Mouse (Mus musculus) kidney, embryonic 16.5 days (tissue): ENCODE results near the gene Slc25a3. TPM values are rescaled to one million over a fixed set of nuclear protein-coding genes. Genes with fewer than 3 reads are reported as not detected.
A peak's percentile ranks its signal among the peaks of the same experiment; 100 is the strongest.

Experiments
- ATAC-seq: fragments of 200-750 bp; cut with Nextera tagmentation; 2 replicates; pipeline ENCODE4 v1.8.0; 2017; ENCODE audit warnings: moderate TSS enrichment; ENCODE audit not compliant: low FRiP score, low TSS enrichment
- H3K27ac ChIP-seq: fragments of 300-500 bp; sonication (generic); 2 replicates; pipeline ENCODE4 v1.5.1; 2014; ENCODE audit warnings: low read length
- H3K27me3 ChIP-seq: fragments of 300-500 bp; sonication (generic); 2 replicates; pipeline ENCODE4 v1.6.1; 2014; ENCODE audit warnings: low read length, control low read depth, mixed read lengths; ENCODE audit not compliant: insufficient read depth
- H3K36me3 ChIP-seq: fragments of 300-500 bp; sonication (generic); 2 replicates; pipeline ENCODE4 v1.6.1; 2014; ENCODE audit warnings: low read length, control low read depth, mixed read lengths; ENCODE audit not compliant: insufficient read depth
- H3K4me1 ChIP-seq: fragments of 300-500 bp; sonication (generic); 2 replicates; pipeline ENCODE4 v1.6.1; 2014; ENCODE audit warnings: low read length, control low read depth, mixed read lengths; ENCODE audit not compliant: insufficient read depth
- H3K4me2 ChIP-seq: fragments of 300-500 bp; sonication (generic); replicated peaks from 2 replicates; pipeline ENCODE4 v1.6.1; 2014; ENCODE audit warnings: low read depth, low read length
- H3K4me3 ChIP-seq: fragments of 300-500 bp; sonication (generic); 2 replicates; pipeline ENCODE4 v1.5.1; 2014; ENCODE audit warnings: mild to moderate bottlenecking, low read length
- H3K9ac ChIP-seq: fragments of 300-500 bp; sonication (generic); replicated peaks from 2 replicates; pipeline ENCODE4 v1.6.1; 2014; ENCODE audit warnings: low read length
- H3K9me3 ChIP-seq: fragments of 300-500 bp; sonication (generic); 2 replicates; pipeline ENCODE4 v1.6.1; 2016; ENCODE audit warnings: low read length, control low read depth
- WGBS: fragments of 180-500 bp; shearing (Covaris S2); extraction: QIAGEN DNeasy Blood & Tissue Kit; methylation state at CpG from one replicate; pipeline ENCODE4 v1.1.7; 2014; 5-methylcytosine and 5-hydroxymethylcytosine counted together
- polyA plus RNA-seq: library from polyadenylated mRNA; unstranded; fragments of >200 nt; fragmentation: Nextera tagmentation; extraction: Ambion mirVana; gene quantifications from 2 replicates; pipeline ENCODE4 v1.2.1, GENCODE M21; 2015

Gene Slc25a3
- polyA plus RNA-seq, 1 experiment from 2014 or later: 673 TPM

DNA sequence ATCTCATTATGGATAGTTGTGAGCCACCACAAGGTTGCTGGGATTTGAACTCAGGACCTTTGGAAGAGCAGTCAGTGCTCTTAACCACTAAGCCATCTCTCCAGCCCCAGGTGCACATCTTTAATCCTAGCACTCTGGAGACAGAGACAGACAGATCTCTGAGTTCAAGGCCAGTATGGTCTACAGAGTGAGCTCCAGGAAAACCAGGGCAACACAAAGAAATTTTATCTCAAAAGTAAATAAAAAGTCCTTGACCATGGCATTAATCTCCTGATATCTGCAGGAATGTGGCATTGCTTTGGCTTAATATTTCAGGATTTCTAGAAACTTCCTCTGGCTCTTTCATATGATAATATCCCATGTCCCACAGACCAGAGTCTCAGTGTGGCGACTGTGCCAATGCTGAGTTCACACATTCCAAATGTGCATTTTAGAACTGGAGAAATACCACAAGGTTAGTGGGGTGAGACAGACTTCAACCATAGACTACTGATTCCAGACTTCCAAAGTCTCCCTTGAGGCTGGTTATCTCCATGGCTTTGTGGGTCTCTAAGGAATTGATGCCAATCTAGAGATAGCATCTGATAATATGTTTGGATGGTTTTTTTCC lies 4.8 kb upstream of the Slc25a3 start:
- no peaks in the 10 kb centered on the region for H3K36me3 ChIP-seq
- no peak overlapping the region for H3K27ac ChIP-seq
- no peak overlapping the region for H3K4me3 ChIP-seq
- no peak overlapping the region for H3K9ac ChIP-seq
- no peaks in the 10 kb centered on the region for H3K9me3 ChIP-seq
- WGBS: 32% methylated on average over 1 of the region's 1 CpGs
- no peak for ATAC-seq
- peaks cover 9% of the 10 kb centered on the region for H3K4me1 ChIP-seq
- no peaks in the 10 kb centered on the region for H3K27me3 ChIP-seq
- H3K4me2 ChIP-seq: no peak overlapping the region

DNA sequence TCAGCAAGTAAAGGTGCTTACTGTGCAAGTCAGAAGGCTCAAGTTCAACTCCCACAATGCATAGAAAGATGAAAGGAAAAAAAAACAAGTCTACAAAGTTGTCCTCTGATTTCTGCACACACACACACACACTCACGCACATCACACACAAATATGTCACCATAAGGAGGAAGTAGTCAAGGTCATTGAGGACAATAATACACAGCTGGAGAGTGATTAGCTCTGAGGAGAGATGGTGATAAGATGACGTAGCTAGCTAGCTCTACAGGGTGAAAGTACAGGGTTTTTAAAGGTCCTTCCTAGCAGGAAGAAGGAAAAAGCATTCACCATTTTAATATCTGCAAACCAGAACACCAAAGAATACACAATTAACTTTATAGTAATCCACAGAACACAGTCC lies 3.5 kb upstream of the Slc25a3 start:
- no peak overlapping the region for H3K4me3 ChIP-seq
- H3K4me2 ChIP-seq: no peak overlapping the region
- H3K36me3 ChIP-seq: no peaks in the 10 kb centered on the region
- H3K9ac ChIP-seq: no peak overlapping the region
- WGBS: 58% methylated on average over 2 of the region's 2 CpGs
- H3K4me1 ChIP-seq: peaks cover 12% of the 10 kb centered on the region
- no peak for ATAC-seq
- no peaks in the 10 kb centered on the region for H3K27me3 ChIP-seq
- no peak overlapping the region for H3K27ac ChIP-seq
- no peaks in the 10 kb centered on the region for H3K9me3 ChIP-seq

DNA sequence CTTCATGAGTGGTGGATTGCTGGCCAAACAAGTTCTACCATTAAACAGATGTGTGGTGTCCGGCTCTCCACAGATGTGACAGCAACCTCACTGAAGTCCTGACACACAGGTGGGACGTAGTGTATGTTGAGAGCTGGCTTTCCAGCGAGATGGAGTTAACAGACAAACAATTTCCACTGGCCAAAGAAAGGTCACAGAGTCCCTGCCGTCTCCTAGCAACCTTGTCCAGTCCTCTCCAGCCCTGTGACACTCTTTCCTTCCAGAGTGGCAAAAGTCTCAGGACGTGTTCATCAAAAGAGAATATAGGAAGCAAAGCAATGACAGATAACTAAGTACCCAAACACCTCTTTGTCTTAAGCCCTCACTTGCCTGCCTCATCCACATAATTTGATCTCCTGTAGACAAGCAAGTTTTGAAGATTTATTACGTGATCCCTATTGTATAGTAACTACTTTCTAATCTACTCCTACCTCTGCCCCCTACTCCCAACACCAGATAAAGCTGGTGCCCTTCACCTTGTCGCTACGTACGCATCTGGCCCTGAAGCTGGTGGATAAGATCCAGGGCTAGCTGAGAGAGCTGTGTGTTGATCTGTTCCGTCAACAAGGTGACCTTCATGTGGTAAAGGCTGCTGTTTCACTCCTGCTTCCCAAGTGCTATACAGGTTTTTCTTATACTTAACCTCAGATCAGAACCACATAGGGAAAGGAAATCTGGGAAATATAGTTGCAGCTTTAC lies 2.9 kb upstream of the Slc25a3 start:
- no peaks in the 10 kb centered on the region for H3K27me3 ChIP-seq
- peaks cover 18% of the 10 kb centered on the region for H3K4me1 ChIP-seq
- ATAC-seq: no peak
- H3K36me3 ChIP-seq: peaks cover 3% of the 10 kb centered on the region
- no peak overlapping the region for H3K4me2 ChIP-seq
- H3K9ac ChIP-seq: no peak overlapping the region
- WGBS: 59% methylated on average over 10 of the region's 10 CpGs
- no peaks in the 10 kb centered on the region for H3K9me3 ChIP-seq
- 0 out of 2 replicates have a peak overlapping the region, but pooled peaks have one; percentile 13 for H3K27ac ChIP-seq
- no peak overlapping the region for H3K4me3 ChIP-seq

DNA sequence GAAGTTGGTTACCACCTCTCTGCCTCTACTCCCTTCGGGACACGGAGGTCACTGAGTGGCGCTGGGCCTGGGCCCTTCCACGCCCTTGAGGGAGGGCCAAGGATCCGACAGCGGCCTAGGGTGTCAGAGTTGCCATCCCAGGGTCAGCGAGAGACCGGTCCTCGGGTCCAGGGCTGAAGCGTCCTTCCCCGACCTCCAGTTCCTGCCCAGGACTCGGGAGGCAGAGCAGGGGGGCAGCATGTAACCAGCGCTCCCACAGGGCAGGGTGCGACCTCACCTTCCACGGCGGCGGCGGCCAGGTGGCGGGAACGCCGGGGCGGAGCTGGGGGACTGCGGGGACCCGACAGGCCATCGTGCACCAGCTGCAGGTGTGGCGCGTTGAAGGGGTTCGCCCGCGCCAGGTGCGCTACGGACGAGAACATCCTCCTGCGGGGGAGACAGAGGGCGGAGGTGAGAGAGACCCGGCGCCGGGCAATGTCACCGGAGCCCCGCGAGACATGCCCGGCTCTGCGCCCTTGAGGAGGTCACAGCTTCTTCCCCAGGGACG lies 505 bp downstream of the Slc25a3 start:
- H3K27ac ChIP-seq: peak overlapping the region; percentile 93
- ATAC-seq: peak; percentile 62
- peak overlapping the region; percentile 97 for H3K9ac ChIP-seq
- peaks cover 28% of the 10 kb centered on the region for H3K4me1 ChIP-seq
- H3K4me3 ChIP-seq: peak overlapping the region; percentile 95
- no peaks in the 10 kb centered on the region for H3K27me3 ChIP-seq
- 1% methylated on average over 41 of the region's 44 CpGs for WGBS
- H3K4me2 ChIP-seq: peak overlapping the region; percentile 56
- H3K36me3 ChIP-seq: peaks cover 32% of the 10 kb centered on the region
- H3K9me3 ChIP-seq: no peaks in the 10 kb centered on the region

DNA sequence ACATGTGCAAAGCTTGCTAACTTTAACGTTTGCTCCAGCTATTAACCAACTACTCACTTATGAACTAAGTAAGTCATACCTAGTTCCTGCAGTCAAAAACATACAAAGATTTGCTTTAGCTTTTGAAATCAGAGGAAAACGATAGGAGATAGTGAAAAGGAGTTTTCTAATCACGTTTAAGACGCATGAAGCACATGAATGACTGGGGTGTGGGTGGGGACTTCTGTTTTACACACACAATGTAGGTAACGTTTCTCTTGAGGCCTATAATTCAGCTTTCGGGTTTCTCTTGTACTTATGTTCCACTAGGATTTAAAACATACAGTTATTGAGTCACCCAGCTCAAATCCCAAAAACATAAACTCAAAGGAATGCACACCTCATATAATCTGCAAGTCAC lies 1.2 kb downstream of the Slc25a3 start:
- peak overlapping the region; percentile 97 for H3K9ac ChIP-seq
- no peaks in the 10 kb centered on the region for H3K27me3 ChIP-seq
- peaks cover 39% of the 10 kb centered on the region for H3K36me3 ChIP-seq
- 24% methylated on average over 6 of the region's 6 CpGs for WGBS
- no peak for ATAC-seq
- H3K4me1 ChIP-seq: peaks cover 28% of the 10 kb centered on the region
- H3K4me2 ChIP-seq: peak overlapping the region; percentile 56
- no peaks in the 10 kb centered on the region for H3K9me3 ChIP-seq
- H3K27ac ChIP-seq: peak overlapping the region; percentile 93; the same call in 1 of the 2 replicates
- peak overlapping the region; percentile 95 for H3K4me3 ChIP-seq

DNA sequence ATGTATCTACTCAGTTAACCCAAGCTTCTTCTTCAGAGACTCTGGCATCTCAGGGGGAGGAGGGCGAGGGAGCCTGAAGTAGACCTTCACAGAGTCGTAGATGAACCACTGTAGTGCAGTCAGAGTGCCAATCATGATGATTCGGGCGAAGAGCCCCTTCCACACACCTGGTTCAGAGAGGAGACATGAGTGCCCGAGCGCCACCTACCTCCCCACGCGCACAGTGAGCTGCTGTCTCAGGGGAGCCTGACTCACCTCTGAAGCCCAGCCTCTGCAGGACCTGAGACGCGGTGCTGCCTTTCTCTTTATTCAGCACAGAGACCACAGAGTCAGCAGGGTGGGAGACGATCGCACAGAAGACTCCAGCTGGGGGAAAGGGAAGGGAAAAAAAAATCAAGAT lies 6.9 kb downstream of the Slc25a3 start:
- Histone ChIP-seq H3K27me3 (no peaks in the 10 kb centered on the region), H3K36me3 (peaks cover 86% of the 10 kb centered on the region), H3K9ac (no peak overlapping the region), H3K9me3 (peaks cover 8% of the 10 kb centered on the region; the same call in 1 of the 2 replicates), H3K27ac (no peak overlapping the region), H3K4me2 (no peak overlapping the region), H3K4me1 (peaks cover 11% of the 10 kb centered on the region), H3K4me3 (no peak overlapping the region)
- no peak for ATAC-seq
- 96% methylated on average over 12 of the region's 12 CpGs for WGBS

DNA sequence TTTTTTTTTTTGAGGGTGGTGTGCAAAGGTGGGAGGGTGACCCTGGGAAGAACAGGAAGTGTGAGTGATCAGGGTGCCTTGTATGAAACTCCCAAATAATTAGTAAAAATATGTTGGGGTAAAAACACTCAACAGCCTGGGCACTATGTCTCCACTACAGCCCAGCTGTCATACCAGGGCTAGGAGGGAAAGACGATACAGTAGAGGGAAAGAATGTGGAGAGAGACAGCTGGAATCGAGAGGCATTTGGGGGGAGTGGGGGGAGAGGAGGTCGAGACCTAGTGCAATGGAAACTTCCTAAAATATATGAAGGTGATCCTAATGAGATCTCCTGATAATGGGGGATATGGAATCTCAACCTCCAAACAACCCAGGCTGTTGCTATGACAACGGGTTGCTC lies 14.0 kb downstream of the Slc25a3 start:
- no peak for ATAC-seq
- Histone ChIP-seq H3K36me3 (peaks cover 29% of the 10 kb centered on the region), H3K4me2 (no peak overlapping the region), H3K27me3 (no peaks in the 10 kb centered on the region), H3K4me3 (no peak overlapping the region), H3K9ac (no peak overlapping the region), H3K27ac (no peak overlapping the region), H3K9me3 (peaks cover 12% of the 10 kb centered on the region), H3K4me1 (no peaks in the 10 kb centered on the region)
- 49% methylated on average over 4 of the region's 4 CpGs for WGBS

DNA sequence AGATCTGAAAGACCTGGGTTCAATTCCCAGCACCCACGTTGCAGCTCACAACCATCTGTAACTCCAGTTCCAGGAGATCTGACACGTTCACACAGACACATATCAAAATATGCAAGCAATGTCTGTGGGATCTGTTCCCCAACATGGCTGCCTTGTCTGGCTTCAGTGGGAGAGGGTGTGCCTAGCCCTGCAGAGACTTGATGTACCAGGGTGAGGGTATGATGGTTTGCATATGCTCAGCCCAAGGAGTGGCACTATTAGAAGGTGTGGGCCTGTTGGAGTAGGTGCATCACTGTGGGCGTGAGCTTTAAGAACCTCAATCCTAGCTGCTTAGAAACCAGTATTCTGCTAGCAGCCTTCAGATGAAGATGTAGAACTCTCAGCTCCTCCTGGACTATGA lies 17.9 kb downstream of the Slc25a3 start:
- Histone ChIP-seq H3K27ac (no peak overlapping the region), H3K27me3 (no peaks in the 10 kb centered on the region), H3K9ac (no peak overlapping the region), H3K4me1 (no peaks in the 10 kb centered on the region), H3K36me3 (peaks cover 14% of the 10 kb centered on the region), H3K4me3 (no peak overlapping the region), H3K9me3 (peaks cover 1% of the 10 kb centered on the region), H3K4me2 (no peak overlapping the region)
- no peak for ATAC-seq
- 84% methylated on average over 3 of the region's 3 CpGs for WGBS

DNA sequence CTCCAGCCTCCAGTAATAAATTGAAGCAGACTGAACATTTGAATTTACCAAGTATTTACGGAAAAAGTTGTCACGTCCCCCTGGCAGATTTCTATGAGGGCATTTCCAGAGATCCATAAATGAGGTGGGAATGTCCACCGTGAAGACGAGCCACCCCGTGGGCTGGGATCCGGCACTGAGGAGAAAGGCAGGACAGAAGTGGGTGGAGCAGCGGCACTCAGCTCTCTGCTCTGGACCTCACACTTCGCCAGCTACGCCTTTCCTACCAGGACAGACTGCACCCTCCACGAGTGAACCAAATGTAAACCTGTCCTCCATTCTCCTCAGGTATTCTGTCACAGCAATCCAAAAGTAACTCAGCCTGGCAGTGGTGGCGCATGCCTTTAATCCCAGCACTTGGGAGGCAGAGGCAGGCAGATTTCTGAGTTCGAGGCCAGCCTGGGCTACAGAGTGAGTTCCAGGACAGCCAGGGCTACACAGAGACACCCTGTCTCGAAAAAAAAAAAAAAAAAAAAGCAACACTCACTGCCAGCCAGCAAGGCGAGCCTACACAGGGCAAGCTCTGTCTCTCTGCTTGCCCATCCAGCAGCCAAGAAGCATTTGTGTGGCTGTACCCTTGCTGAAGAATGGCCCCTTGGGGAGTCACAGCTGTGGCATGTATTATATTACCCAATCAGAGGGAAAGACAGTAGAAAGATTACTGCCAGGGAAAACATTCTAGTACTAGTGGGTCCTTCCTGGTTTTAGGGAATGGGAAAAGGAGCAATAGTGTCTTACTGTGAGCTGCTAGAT lies 20.9 kb downstream of the Slc25a3 start:
- Histone ChIP-seq H3K36me3 (peaks cover 23% of the 10 kb centered on the region), H3K9me3 (no peaks in the 10 kb centered on the region), H3K4me3 (no peak overlapping the region), H3K4me1 (no peaks in the 10 kb centered on the region), H3K27me3 (no peaks in the 10 kb centered on the region), H3K27ac (no peak overlapping the region), H3K9ac (no peak overlapping the region), H3K4me2 (no peak overlapping the region)
- 92% methylated on average over 14 of the region's 14 CpGs for WGBS
- ATAC-seq: no peak
